Mouse (Mus musculus) lung, embryonic 15.5 days (tissue): ENCODE data around the gene Pacrg. TPM values are rescaled to one million over a fixed set of nuclear protein-coding genes. Genes with fewer than 3 reads are reported as not detected.

Experiments
- ATAC-seq: fragments of 200-750 bp; cut with Nextera tagmentation; 2 replicates; pipeline ENCODE4 v1.8.0; 2017; ENCODE audit warnings: moderate number of reproducible peaks, borderline replicate concordance; ENCODE audit not compliant: low FRiP score, low TSS enrichment; ENCODE audit errors: extremely low read depth
- H3K27ac ChIP-seq: fragments of 300-500 bp; sonication (generic); 2 replicates; pipeline ENCODE4 v1.5.1; 2015; ENCODE audit warnings: moderate library complexity, mild to moderate bottlenecking, inconsistent platforms
- H3K27me3 ChIP-seq: fragments of 300-500 bp; sonication (generic); 2 replicates; pipeline ENCODE4 v1.6.1; 2015; ENCODE audit warnings: inconsistent platforms
- H3K36me3 ChIP-seq: fragments of 300-500 bp; sonication (generic); 2 replicates; pipeline ENCODE4 v1.6.1; 2015; ENCODE audit warnings: inconsistent platforms
- H3K4me1 ChIP-seq: fragments of 300-500 bp; sonication (generic); 2 replicates; pipeline ENCODE4 v1.6.1; 2015; ENCODE audit warnings: inconsistent platforms
- H3K4me2 ChIP-seq: fragments of 300-500 bp; sonication (generic); 2 replicates; pipeline ENCODE4 v1.6.1; 2015; ENCODE audit warnings: inconsistent platforms, mild to moderate bottlenecking, moderate library complexity
- H3K4me3 ChIP-seq: fragments of 300-500 bp; sonication (generic); 2 replicates; pipeline ENCODE4 v1.5.1; 2015; ENCODE audit warnings: mild to moderate bottlenecking, inconsistent platforms
- H3K9ac ChIP-seq: fragments of 300-500 bp; sonication (generic); 2 replicates; pipeline ENCODE4 v1.6.1; 2015; ENCODE audit warnings: inconsistent platforms
- H3K9me3 ChIP-seq: fragments of 300-500 bp; sonication (generic); 2 replicates; pipeline ENCODE4 v1.6.1; 2016; ENCODE audit warnings: inconsistent platforms
- WGBS: fragments of 180-500 bp; shearing (Covaris S2); methylation state at CpG from one replicate; pipeline ENCODE4 v1.1.7; 2015; 5-methylcytosine and 5-hydroxymethylcytosine counted together
- polyA plus RNA-seq: library from polyadenylated mRNA; unstranded; fragments of >200 nt; fragmentation: Nextera tagmentation; extraction: Ambion mirVana; gene quantifications from 2 replicates; pipeline ENCODE4 v1.2.1, GENCODE M21; 2015

The Pacrg gene
- polyA plus RNA-seq, 1 experiment from 2014 or later = 2.7 TPM

DNA sequence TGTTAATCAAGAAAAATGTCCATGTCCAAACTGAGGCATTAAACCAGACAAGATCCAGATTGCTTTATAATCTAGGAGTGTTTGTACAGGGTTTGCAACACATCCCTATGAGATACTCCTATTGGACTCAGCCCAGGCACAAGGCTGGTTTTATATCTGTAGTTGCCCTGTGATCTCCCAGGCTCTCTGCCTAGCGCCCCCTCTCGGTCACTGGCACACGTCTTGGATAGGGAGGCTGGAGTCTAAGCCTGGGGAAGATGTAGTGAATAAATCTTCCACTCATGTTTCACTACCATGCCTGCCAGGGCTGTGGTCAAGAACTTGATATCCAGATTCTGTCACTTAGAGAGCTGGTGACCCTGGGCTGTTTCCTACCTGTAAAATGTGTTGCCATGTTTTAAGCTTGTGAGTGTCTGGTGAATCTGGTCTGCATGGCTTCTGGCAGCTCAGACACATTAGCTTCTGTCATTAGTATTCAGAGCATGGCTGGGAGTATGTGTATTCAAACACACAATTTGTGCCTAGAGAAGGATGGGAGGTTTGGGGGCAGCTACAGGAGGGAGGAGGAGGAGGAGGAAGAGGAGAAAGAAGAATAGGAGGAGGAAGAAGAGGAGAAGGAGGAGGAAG is 310.7 kb downstream of the Pacrg start:
- no peak overlapping the region for H3K27ac ChIP-seq
- H3K36me3 ChIP-seq = no peaks in the 10 kb centered on the region
- H3K9ac ChIP-seq = no peak overlapping the region
- H3K4me1 ChIP-seq = no peaks in the 10 kb centered on the region
- 71% methylated on average over 3 of the region's 3 CpGs for WGBS
- no peak overlapping the region for H3K4me3 ChIP-seq
- H3K4me2 ChIP-seq = no peak overlapping the region
- no peaks in the 10 kb centered on the region for H3K9me3 ChIP-seq
- no peak for ATAC-seq
- H3K27me3 ChIP-seq = no peaks in the 10 kb centered on the region

- WGBS = 82% methylated on average over 7 of the region's 7 CpGs
- Histone ChIP-seq H3K4me1 (no peaks in the 10 kb centered on the region), H3K27me3 (no peaks in the 10 kb centered on the region), H3K4me3 (no peak overlapping the region), H3K9ac (no peak overlapping the region), H3K9me3 (no peaks in the 10 kb centered on the region), H3K27ac (no peak overlapping the region), H3K36me3 (no peaks in the 10 kb centered on the region), H3K4me2 (no peak overlapping the region)
- ATAC-seq = no peak
Measured at GRCm38 (mm10) chr17:10521282-10521681, 318.8 kb downstream of the Pacrg start.

- no peaks in the 10 kb centered on the region for H3K9me3 ChIP-seq
- 42% methylated on average over 11 of the region's 11 CpGs for WGBS
- H3K4me3 ChIP-seq = no peak overlapping the region
- ATAC-seq = no peak
- no peak overlapping the region for H3K9ac ChIP-seq
- H3K4me1 ChIP-seq = 0 out of 2 replicates have a peak, but pooled peaks cover 4% of the 10 kb centered on the region
- H3K36me3 ChIP-seq = no peaks in the 10 kb centered on the region
- H3K27ac ChIP-seq = no peak overlapping the region
- no peak overlapping the region for H3K4me2 ChIP-seq
- no peaks in the 10 kb centered on the region for H3K27me3 ChIP-seq
Measured at GRCm38 (mm10) chr17:10519506-10520155, 320.5 kb downstream of the Pacrg start.

DNA sequence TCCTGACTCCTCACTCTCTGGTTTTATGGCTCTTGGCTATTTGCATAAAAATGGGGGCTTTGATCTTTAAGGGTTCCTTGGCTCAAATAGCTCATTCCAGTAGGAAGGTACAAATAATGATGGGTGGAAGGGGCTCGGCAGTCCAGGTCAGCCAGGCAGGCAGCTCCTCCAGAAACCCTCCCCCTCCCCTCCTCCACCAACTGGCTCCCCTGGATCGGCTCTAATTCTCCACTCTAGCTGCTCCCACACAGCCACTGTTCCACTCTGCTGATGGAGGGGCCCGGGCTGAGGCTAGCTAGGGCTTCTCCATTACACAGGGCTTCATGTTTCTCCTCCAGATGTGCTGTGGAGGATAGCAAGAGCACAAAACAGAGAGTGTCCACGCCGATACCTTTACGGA is 325.3 kb downstream of the Pacrg start:
- Histone ChIP-seq H3K4me2 (no peak overlapping the region), H3K36me3 (no peaks in the 10 kb centered on the region), H3K4me3 (no peak overlapping the region), H3K9ac (no peak overlapping the region), H3K27me3 (no peaks in the 10 kb centered on the region), H3K27ac (no peak overlapping the region), H3K9me3 (no peaks in the 10 kb centered on the region), H3K4me1 (0 out of 2 replicates have a peak, but pooled peaks cover 10% of the 10 kb centered on the region)
- ATAC-seq = no peak
- WGBS = 55% methylated on average over 6 of the region's 6 CpGs

DNA sequence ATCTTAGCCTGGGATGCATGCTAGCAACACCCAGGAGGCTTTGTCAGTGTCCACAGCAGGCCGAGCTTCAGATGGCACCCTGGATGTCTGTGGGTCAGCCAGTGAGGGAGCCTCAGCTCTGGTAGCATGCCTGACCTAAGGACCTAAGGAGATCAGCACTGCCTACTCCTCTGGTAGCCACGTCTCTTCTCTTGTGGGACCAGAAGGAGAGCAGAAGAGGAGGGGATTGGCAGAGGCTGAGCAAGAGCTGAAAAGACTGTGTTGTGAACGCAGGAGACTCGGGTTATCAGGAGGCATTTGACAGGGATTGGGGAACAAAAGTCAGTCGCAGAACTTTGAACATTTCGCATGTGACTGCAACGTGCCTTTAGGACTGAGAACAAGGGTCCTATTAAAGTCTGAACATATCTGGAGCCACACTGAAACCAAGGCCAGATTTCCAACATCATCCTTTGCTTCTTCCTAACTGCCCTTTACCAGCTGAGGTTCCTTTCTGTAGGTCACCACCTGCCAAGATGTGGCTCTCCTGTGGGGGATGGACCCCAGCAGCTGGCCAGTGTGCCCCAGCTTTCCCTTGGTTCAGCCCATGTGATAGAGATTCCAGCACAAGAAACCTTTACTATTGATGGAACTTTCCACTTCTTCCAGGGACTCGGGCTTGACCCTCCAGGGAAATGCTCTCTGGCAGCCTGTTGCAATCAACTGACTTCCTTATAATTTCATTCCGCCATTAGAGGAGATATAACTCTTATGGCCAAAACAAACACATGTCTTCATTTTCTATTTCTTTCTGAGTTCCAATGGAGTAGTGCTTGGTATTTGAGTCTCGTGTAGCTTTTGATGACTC is 329.0 kb downstream of the Pacrg start:
- Histone ChIP-seq H3K27me3 (no peaks in the 10 kb centered on the region), H3K36me3 (no peaks in the 10 kb centered on the region), H3K4me1 (0 out of 2 replicates have a peak, but pooled peaks cover 10% of the 10 kb centered on the region), H3K4me3 (no peak overlapping the region), H3K9ac (no peak overlapping the region), H3K9me3 (no peaks in the 10 kb centered on the region), H3K4me2 (no peak overlapping the region), H3K27ac (no peak overlapping the region)
- 77% methylated on average over 10 of the region's 10 CpGs for WGBS
- ATAC-seq = no peak

DNA sequence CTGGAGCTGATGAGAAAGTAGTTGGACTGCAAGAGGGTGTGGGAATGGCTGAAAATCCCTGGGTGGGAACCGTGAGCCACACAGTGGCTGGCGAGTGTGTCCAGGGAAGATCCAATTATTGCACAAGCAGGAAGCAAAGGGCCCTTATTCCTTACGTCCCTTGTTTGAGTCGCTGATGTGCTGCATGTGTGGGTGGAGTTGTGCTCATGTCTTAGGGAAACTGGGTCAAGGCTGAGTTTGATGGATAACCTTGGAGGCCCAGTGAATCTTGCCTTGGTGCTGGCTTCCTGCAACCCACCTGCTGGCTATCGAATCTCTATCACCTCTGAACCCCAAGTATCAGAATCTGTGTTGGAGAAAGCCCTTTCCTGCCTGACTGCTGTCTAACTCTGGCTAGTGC is 329.6 kb downstream of the Pacrg start:
- H3K27ac ChIP-seq = no peak overlapping the region
- H3K36me3 ChIP-seq = no peaks in the 10 kb centered on the region
- 0 out of 2 replicates have a peak, but pooled peaks cover 10% of the 10 kb centered on the region for H3K4me1 ChIP-seq
- H3K9me3 ChIP-seq = no peaks in the 10 kb centered on the region
- no peaks in the 10 kb centered on the region for H3K27me3 ChIP-seq
- H3K4me3 ChIP-seq = no peak overlapping the region
- H3K4me2 ChIP-seq = no peak overlapping the region
- no peak overlapping the region for H3K9ac ChIP-seq
- 61% methylated on average over 5 of the region's 5 CpGs for WGBS
- no peak for ATAC-seq

GRCm38 (mm10) chr17:10508088-10508487 is 332.0 kb downstream of the Pacrg start:
- H3K4me2 ChIP-seq = no peak overlapping the region
- H3K27me3 ChIP-seq = no peaks in the 10 kb centered on the region
- H3K4me3 ChIP-seq = no peak overlapping the region
- ATAC-seq = no peak
- H3K9ac ChIP-seq = no peak overlapping the region
- H3K27ac ChIP-seq = no peak overlapping the region
- no peaks in the 10 kb centered on the region for H3K36me3 ChIP-seq
- H3K9me3 ChIP-seq = no peaks in the 10 kb centered on the region
- no peaks in the 10 kb centered on the region for H3K4me1 ChIP-seq
- WGBS = 77% methylated on average over 2 of the region's 2 CpGs

- H3K36me3 ChIP-seq = no peaks in the 10 kb centered on the region
- H3K4me3 ChIP-seq = no peak overlapping the region
- no peak overlapping the region for H3K4me2 ChIP-seq
- 59% methylated on average over 10 of the region's 10 CpGs for WGBS
- no peak overlapping the region for H3K27ac ChIP-seq
- no peaks in the 10 kb centered on the region for H3K4me1 ChIP-seq
- no peaks in the 10 kb centered on the region for H3K9me3 ChIP-seq
- no peak overlapping the region for H3K9ac ChIP-seq
- ATAC-seq = no peak
- H3K27me3 ChIP-seq = no peaks in the 10 kb centered on the region
Measured at GRCm38 (mm10) chr17:10507466-10507865, 332.6 kb downstream of the Pacrg start.

DNA sequence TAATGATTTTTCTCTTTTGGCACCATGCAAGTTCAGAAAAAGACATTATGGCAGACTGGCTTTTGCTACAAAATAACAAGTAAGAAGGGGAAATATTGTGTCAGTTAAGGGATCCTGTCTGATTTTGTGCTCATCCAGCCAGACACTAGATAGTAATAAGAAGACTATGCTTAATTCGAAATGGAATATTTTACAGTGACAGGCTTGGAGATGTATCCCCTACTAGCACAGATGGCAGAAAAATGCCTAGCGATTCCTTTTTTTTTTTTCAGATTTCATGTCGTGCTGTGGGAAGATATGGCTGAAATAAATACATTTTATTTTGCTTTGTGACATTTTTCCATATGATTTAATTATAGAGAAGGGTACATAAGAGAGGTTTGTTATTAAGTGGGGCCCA is 333.2 kb downstream of the Pacrg start:
- no peak for ATAC-seq
- Histone ChIP-seq H3K4me1 (peaks cover 1% of the 10 kb centered on the region; the same call in 1 of the 2 replicates), H3K36me3 (no peaks in the 10 kb centered on the region), H3K4me3 (no peak overlapping the region), H3K9me3 (no peaks in the 10 kb centered on the region), H3K27ac (no peak overlapping the region), H3K4me2 (no peak overlapping the region), H3K27me3 (no peaks in the 10 kb centered on the region), H3K9ac (no peak overlapping the region)
- WGBS = 76% methylated on average over 3 of the region's 3 CpGs

- 80% methylated on average over 2 of the region's 2 CpGs for whole genome bisulfite sequencing
Measured at GRCm38 (mm10) chr17:10501439-10501838, 338.7 kb downstream of the Pacrg start.

DNA sequence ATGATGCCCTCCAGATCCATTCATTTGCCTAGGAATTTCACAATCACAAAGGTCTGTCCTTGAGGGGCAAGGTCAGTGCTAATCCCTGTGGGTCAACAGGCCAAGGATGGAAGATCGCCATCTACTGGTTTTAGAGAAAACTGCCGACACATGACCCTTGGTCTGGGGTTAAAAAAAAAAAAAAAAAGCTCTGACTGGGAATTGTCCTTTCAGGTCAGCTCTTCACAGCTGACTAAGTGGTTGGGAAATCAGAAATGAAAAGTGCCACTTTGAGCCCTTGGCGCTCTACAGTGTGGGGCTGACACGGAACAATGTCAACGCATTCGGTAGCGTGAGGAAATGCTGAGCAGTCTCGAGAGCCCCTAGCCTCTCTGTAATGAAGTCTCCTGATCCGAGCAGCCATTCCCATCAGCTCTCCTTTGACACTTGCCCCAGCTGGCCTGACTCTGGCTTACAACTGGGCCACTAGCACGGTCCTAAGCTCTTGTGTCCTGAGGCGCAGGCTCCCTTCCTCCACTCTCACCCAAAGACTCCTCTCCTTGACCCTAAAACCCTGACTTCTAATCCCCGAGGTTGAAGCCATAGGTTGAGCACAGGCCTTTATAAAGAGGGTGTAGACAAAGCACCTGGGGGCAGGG is 339.2 kb downstream of the Pacrg start:
- Histone ChIP-seq H3K27me3 (no peaks in the 10 kb centered on the region), H3K4me2 (no peak overlapping the region), H3K27ac (no peak overlapping the region), H3K4me3 (no peak overlapping the region), H3K36me3 (no peaks in the 10 kb centered on the region), H3K9me3 (no peaks in the 10 kb centered on the region), H3K9ac (no peak overlapping the region), H3K4me1 (peaks cover 34% of the 10 kb centered on the region)
- 49% methylated on average over 12 of the region's 12 CpGs for WGBS
- ATAC-seq = peak; percentile 55; the same call in 1 of the 2 replicates

More at GRCm38 (mm10) chr17:10501439-10501838, 338.7 kb downstream of the Pacrg start:
- H3K36me3 ChIP-seq = no peaks in the 10 kb centered on the region
- H3K9me3 ChIP-seq = no peaks in the 10 kb centered on the region
- H3K27me3 ChIP-seq = no peaks in the 10 kb centered on the region
- no peak overlapping the region for H3K4me3 ChIP-seq
- no peak overlapping the region for H3K4me2 ChIP-seq
- 0 out of 2 replicates have a peak, but pooled peaks have one; percentile 39 for ATAC-seq
- peaks cover 29% of the 10 kb centered on the region for H3K4me1 ChIP-seq
- no peak overlapping the region for H3K9ac ChIP-seq
- no peak overlapping the region for H3K27ac ChIP-seq
